Mouse (Mus musculus): ENCODE data around the gene Ddx43.
"Not testable (repeated sequence)": the region's sequence is repeated elsewhere in the genome, so short reads cannot be mapped to it uniquely, and the experiment has no call there.

The Ddx43 gene

GRCm38 (mm10) chr9:78395630-78396351 is at the start of gene Ddx43:
Gene Ddx43 (plus strand): TSS chr9:78395777.
- peak; percentile 21 for DNase-seq

GRCm38 (mm10) chr9:78347004-78347403 is 48.6 kb upstream of the Ddx43 start:
- no peak for DNase-seq

DNA sequence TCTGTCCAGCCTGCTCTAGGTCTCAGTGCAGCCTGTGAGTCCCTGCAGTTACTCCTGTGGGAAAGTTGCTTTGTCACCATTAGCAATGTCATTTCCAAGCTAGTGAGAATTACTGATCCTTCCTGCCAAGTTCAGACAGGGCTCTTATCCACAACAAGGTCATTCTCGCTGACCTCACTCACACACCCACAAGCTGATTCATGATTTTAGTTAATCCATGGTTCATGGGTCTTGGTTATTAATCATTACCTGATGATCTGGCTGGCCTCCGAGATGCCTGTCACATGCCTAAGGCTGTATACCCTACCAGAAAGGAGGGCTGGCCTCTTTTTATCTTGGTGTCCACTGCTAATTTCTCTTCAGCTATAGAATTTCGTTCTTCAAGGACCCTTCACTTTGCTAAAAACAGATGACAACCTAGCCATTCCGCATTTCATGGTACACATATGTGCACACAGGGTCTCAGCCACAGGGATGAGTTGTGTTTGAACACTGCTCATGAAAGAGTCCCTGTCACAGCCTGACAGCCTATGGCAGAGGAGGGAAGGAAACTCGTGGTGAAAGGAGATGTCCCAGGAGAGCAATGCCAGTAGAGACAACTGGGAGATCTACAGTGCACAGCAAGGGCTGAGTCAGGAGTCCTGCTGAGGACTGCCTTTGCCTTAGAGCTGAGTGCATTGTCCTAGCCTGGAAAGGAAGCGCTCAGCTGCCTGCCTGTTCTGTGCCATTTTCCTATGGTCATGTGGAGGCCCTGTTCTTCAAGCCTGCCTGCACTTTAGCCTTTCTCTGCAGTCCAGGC is 47.2 kb upstream of the Ddx43 start:
- not testable (repeated sequence) for DNase-seq

DNA sequence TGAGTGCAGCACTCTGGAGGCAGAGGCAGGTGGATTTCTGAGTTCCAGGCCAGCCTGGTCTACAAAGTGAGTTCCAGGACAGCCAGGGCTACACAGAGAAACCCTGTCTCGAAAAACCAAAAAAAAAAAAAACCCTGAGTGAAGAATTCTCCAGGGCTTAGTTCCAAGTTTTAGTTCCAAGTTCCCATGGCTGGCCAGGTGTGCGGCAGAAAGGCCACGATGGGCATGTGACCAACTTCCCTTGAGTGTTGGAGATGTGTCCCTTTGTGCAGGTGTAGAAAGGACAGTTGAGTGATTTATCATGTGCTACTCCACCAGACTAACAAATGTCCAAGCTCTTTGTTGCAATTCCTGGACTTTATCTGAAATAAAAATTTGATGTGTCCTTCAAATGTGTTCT is 46.4 kb upstream of the Ddx43 start:
- DNase-seq, result not testable (repeated sequence)

GRCm38 (mm10) chr9:78350007-78350406 is 45.6 kb upstream of the Ddx43 start:
- not testable (repeated sequence) for DNase-seq

GRCm38 (mm10) chr9:78351504-78352220 is 43.9 kb upstream of the Ddx43 start:
- DNase-seq, result no peak

GRCm38 (mm10) chr9:78354665-78355578 is 40.7 kb upstream of the Ddx43 start:
- no peak for DNase-seq

DNA sequence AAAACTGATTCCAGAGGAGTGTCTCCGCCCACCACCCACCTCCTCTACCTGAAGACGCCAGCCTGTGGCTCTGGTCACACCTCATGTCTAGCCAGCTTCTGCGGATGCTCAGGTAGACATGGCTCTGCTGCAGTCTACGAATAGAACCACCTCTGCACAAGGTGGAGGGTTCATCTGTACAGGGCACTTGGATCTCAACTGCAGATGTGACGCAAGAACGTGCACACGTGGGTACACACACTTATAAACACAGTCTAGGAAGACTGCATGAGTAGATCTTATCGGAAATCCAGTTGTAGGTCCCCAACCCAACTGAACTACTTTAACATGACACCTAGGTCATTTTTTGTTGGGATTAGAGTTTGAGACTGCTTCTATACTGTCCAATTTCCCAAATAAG is 40.0 kb upstream of the Ddx43 start, which contains the start of gene Gsta2:
Gsta2 (minus strand) TSS at position 178 of the 400 bp plus-strand sequence.
- no peak for DNase-seq

- DNase-seq, result peak; percentile 64
Measured at GRCm38 (mm10) chr9:78358053-78358452, 37.5 kb upstream of the Ddx43 start.

GRCm38 (mm10) chr9:78359750-78360483 is 35.7 kb upstream of the Ddx43 start:
- DNase-seq, result no peak

DNA sequence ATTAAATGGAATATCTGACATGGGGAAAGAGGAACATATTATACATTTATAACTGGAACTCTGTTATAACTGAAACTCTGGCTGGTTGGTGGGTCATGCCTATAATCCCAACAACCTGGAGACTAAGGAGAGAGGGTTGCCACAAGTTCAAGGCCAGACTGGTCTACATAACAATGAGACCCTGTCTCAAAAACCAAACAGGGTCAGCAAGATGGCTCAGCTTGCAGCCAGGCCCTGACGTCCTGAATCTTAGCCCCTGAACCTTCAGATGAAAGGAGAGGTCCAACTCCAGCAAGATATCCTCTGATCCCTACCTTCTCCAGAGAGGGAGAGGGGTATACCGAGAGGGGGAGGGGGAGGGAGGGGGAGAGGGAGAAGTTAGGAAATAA is 35.1 kb upstream of the Ddx43 start:
- no peak for DNase-seq

DNA sequence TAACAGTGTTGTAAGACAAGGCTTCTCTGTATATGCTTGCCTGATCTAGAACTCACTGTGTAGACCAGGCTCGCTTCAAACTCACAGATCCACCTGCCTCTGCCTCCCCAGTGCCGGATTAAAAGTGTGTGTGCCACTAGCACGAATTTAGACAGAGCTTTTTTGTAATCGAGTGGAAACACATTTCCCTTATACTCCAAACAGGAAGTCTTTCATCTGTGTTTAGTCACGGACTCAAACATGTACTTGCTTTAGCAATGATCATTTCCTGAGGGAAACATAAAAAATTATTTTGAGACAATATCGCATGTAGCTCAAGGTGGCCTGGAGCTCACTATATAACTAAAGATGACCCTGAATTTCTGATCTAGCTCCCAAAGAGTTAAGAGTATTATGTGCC is 32.2 kb upstream of the Ddx43 start:
- DNase-seq, result no peak

- DNase-seq, result no peak
Measured at GRCm38 (mm10) chr9:78364701-78365100, 30.9 kb upstream of the Ddx43 start.

DNA sequence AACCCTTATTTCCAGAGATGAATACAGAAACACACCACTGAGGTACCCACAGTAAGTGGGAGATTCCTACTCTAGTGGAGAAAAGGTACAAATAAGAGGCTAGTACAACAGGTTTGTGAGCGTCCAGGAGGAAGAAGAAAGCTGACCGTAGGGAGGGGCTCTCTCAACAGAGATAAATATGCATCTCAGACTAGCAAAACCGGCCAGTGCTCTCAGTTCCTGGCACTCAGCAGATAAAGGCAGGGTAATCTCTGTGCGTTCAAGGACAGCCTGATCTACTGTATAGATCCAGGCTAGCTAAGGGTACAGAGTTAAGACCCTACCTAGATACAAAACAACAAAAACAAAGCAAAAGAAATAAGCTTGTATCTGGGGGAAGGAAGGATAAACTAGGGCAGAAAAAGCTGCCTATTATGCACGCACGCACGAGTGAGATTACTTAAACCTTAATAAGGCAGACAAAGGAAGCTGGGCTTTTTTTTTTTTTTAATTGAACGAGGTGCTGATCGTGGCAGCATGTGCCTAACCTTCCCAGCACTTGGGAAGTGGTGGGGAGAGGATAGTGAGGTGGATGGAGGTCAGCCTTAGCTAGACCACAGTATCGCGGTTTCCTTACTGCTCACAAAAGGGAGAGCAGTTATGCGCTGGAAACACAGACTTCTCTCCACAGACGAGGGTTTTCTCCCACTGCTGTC is 29.6 kb upstream of the Ddx43 start:
- no peak for DNase-seq

GRCm38 (mm10) chr9:78367959-78368358 is 27.6 kb upstream of the Ddx43 start, which contains the start of gene Dppa5a:
Gene Dppa5a (minus strand): TSS chr9:78368177.
- not testable (repeated sequence) for DNase-seq

DNA sequence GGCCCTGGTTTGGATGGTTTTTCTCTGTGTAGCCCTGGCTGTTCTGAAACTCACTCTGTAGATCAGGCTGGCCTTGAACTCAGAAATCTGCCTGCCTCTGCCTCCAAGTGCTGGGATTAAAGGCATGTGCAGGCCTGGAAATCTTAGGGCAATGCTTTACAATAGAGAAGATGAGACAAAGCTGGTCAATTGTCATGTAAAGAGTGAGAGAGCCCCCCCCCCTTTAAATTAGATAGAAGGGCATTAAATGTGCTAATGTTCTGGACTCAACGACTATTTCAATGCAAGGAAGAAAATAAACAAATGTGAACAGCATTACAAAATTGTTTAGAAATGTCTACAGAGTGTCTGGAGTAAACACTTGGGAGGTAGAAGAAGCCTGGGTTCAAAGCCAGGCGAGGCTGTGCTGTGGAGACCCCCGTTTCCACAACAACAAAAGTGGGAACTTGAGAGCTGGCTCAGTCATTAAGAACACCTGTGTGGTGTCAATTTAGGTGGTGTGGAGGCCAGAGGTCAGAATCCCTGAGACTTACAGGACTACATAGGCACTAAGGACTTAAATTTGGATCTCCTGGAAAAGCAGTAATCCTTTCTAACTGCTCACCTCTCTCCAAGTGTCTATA is 26.8 kb upstream of the Ddx43 start:
- DNase-seq, result no peak

- DNase-seq, result no peak
Measured at GRCm38 (mm10) chr9:78369349-78369748, 26.2 kb upstream of the Ddx43 start.

- DNase-seq, result no peak
Measured at GRCm38 (mm10) chr9:78369786-78370185, 25.8 kb upstream of the Ddx43 start.

DNA sequence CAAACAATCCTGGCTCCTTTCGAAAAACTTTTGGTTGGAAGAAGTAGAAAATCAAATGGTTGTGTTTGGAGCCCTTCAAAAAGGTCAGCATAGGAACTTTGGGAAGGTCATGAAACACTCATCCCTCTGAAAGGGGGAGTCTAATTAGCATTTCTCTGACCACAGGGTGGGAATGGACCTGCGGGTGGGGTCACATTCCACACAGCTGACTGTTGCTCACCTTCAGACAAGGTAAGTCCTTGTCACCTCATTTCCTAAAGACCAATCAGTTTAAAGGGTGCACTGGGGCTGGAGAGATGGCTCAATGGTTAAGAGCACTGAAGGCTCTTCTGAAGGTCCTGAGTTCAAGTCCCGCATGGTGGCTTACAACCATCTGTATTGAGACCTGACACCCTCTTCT is 24.1 kb upstream of the Ddx43 start:
- DNase-seq, result no peak

GRCm38 (mm10) chr9:78372827-78373504 is 22.6 kb upstream of the Ddx43 start:
- no peak for DNase-seq
